Mouse (Mus musculus): Measurements from ENCODE around the gene Tmem74b.

DNA sequence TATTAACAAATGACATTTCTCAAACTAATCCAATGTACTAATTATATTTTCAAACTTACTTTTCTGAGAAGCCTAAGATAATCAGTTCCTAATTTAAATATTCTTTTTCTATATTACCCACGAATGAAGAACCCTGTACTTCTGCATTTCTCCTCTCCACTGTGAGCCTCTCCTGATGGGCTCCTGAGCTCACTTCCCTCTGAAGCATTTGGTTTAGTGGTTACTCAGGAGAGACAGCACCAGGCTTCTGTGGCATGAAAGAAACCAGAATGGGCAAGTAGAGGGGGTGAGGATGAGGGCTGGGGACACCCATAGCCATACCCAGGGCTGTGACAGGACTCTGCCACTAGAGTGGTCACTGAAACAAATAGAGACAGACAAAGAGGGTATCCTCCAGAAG is 49.8 kb upstream of the Tmem74b start:
- TF ChIP-seq CTCF (conservative IDR thresholded peaks at IDR 0.05; ENCODE audit: low read length) (no peak), NANOG (IDR thresholded peaks at IDR 0.05; ENCODE audit: borderline replicate concordance, low read length) (no peak)
